Mouse (Mus musculus) C3H10T1/2 (cell line): ENCODE results near the gene Krt1. TPM values are rescaled to one million over a fixed set of nuclear protein-coding genes. Genes with fewer than 3 reads are reported as not detected.

Experiments
- polyA plus RNA-seq, 2 experiments: library from polyadenylated mRNA; unstranded; fragments of >200 nt; fragmentation: generic; extraction: Trizol; gene quantifications; one replicate each; pipeline ENCODE4 v1.2.1; 2012; ENCODE audit warnings: missing spikeins in 2 of 2

Krt1 gene
- polyA plus RNA-seq: not detected

DNA sequence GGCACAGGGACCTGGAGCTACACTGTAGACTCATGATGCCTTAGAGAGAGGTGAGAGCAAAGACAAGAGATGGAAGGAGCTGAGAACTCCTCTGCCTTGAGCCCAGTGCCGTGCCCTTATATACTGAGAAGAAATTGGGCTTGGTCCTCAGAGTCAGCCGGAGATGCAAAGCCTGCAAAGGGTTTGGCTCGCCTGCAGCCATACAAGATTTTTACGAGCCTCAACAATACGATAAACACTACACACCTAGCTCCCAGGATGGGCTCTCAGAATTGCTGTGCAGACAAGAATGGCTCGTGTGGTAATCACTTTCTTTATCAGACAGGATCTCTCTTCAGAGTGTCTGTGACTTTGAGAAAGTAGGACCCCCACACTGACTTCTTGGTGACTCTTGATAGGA, at the start of gene Krt1:
Gene Krt1, minus strand, starts transcription at position 101 of the 400 bp plus-strand sequence.

DNA sequence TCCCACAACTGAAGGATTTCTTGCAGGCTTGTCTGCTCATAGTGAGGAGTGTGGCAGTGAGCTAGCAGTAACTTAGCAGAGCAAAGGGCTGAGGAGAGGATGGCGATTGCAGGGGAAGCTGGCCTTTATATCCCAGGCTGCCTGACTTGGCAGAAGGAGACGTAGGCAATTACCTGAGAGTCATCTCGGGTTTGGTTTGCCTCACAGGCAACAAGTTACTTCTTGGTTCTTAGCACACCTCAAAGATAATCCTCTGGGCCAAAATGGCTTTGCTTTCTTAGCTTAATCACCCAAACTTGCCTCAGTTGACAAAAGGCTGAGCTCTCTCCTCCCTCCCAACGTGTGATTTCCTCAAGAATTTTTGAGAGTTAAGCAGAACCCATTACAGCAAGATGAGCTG, 42.2 kb upstream of the Krt1 start, which contains the start of gene Krt76:
Gene Krt76, minus strand, starts transcription at position 101 of the 400 bp plus-strand sequence.

DNA sequence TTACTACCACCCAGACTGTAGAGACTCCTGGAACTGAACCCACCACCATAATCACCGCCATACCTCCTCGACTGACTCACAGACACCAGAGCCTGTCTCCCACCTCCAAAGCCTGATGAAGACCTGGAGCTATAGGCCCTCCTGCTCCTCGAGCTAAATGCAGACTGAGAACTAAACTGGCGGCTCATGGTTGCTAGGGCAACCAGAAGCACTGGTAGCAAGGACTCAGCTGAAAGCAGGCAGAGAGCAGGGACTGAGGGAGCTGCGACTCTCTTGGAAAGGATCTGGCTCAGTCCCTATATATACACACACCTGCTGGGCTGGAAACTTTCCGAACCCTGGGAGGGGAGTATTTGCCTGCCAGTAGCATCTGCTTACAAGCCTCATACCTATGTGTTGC, 18.8 kb upstream of the Krt1 start, which contains the start of gene Krt77:
Gene Krt77, minus strand, starts transcription at position 275 of the 400 bp plus-strand sequence.

DNA sequence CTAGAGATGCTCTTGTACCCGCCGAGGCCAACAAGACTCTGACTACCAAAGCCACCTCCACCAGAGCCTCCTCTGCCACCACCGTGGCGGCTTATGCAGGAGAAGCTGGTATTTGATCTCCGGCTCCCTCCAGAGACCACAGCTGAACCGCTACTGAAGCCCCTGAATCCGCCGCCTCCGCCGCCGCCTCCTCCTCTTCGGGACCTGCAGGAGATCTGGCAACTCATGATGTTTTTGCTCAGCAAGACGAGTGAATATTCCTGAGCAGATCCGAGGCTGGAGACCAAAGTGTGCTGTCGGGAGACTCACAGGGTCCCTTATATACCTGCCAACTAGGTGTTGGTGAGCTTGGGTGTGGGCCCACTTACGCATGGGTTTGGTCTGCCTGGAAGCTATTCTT, 32.7 kb downstream of the Krt1 start, which contains the start of gene Krt2:
Gene Krt2, minus strand, starts transcription at position 295 of the 400 bp plus-strand sequence.

DNA sequence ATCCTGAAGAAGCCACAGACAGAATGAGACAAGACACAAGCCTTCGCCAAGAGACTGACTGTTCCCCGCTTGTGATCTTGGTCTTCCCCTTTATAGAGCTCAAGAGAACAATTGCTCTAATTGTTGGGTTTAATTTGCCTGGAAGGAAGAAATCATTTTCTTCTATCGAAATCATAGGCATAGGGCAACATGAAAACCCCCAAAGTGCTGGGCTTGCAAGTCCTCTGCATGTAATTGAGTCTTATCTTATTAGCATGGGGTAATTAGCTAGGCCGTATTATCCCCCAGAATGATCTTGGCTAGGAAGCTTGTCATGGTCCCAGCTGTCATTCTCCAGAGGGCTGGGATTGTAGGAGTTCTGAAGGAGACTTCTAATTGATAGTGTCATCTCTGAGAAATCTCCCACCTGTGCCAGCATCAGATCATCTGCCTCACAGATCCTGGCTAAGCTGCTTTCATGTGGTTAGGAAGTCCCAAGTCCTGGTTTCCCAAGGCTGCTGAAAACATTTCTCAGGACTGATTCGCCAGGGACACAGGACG, 48.2 kb downstream of the Krt1 start, which contains the start of gene Krt73:
Gene Krt73, minus strand, starts transcription at position 51 of the 540 bp plus-strand sequence.

Other genes with a start within 250 kb of the Krt1 start
- not detected for gene Gm5414, start 222.6 kb downstream of the Krt1 start, polyA plus RNA-seq
- gene Gm5478, start 203.4 kb downstream of the Krt1 start, polyA plus RNA-seq: not detected
- not detected for gene Krt6b, start 170.5 kb downstream of the Krt1 start, polyA plus RNA-seq
- not detected for gene Krt6a, start 156.5 kb downstream of the Krt1 start, polyA plus RNA-seq
- gene Krt5, start 137.9 kb downstream of the Krt1 start, polyA plus RNA-seq: under 1 TPM in 1 of 2 experiments, not detected in 1; 0.05 TPM
- not detected for gene Krt71, start 107.7 kb downstream of the Krt1 start, polyA plus RNA-seq
- gene Krt72, start 64.3 kb downstream of the Krt1 start, polyA plus RNA-seq: not detected
- gene Krt73, start 48.4 kb downstream of the Krt1 start, polyA plus RNA-seq: not detected
- not detected for gene Krt2, start 32.6 kb downstream of the Krt1 start, polyA plus RNA-seq
- gene Krt77, start 18.9 kb upstream of the Krt1 start, polyA plus RNA-seq: not detected
- under 1 TPM in 1 of 2 experiments, not detected in 1; 0.01 TPM for gene Krt76, start 42.1 kb upstream of the Krt1 start, polyA plus RNA-seq
- not detected for gene Krt4, start 73.9 kb upstream of the Krt1 start, polyA plus RNA-seq
- not detected for gene Krt79, start 89.5 kb upstream of the Krt1 start, polyA plus RNA-seq
- under 1 TPM; 0.01 to 0.05 TPM for gene Krt78, start 103.5 kb upstream of the Krt1 start, polyA plus RNA-seq
- gene Krt8, start 153.7 kb upstream of the Krt1 start, polyA plus RNA-seq: under 1 TPM; 0.39 to 0.44 TPM
- gene Krt18, start 177.4 kb upstream of the Krt1 start, polyA plus RNA-seq: under 1 TPM in 1 of 2 experiments, not detected in 1; 0.02 TPM
- 100 to 1,000 TPM; 147 to 289 TPM for gene Eif4b, start 223.0 kb upstream of the Krt1 start, polyA plus RNA-seq
- 100 to 1,000 TPM; 101 to 364 TPM for gene Tns2, start 249.6 kb upstream of the Krt1 start, polyA plus RNA-seq